Mouse (Mus musculus) erythroblast, embryonic 14.5 days (primary cell): ENCODE data around the gene Clec10a.

Source experiments
- GATA1 ChIP-seq: IDR thresholded peaks from 2 replicates; pipeline ENCODE4 v1.6.1; 2012; ENCODE audit warnings: low read length, inconsistent platforms, mixed read lengths
- TAL1 ChIP-seq: IDR thresholded peaks from 3 replicates; pipeline ENCODE4 v1.6.1; 2012; ENCODE audit warnings: low read length, inconsistent platforms, mixed read lengths

DNA sequence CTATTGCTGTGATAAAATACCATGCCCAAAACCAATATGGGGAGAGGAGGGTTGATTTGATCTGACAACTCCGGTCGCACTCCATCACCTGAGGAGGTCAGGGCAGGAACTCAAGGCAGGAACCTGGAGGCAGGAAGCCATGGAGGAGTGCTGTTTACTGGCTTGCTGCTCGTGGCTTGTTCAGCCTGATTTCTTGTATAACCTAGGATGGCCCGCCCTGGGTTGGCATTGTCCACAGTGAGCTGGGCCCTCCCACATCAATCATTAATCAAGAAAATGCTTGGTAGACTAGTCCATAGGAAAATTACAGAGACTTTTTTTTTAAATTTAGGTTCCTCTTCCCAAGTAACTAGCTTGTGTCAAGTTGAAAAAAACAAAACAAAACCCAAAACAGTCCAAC, 18.5 kb downstream of the Clec10a start:
- no peak for TF ChIP-seq GATA1
- no peak for TF ChIP-seq TAL1
